Mouse (Mus musculus): Measurements from ENCODE around the gene Gatb. TPM values are rescaled to one million over a fixed set of nuclear protein-coding genes. Genes with fewer than 3 reads are reported as not detected.

The Gatb gene
- polyA plus RNA-seq, 1 experiment from 2014 or later = 24.0 TPM

GRCm38 (mm10) chr3:85635591-85635990, 61.7 kb downstream of the Gatb start:
- H3K4me2 ChIP-seq (ENCODE audit: low read length) = no peak overlapping the region
- no peaks in the 10 kb centered on the region for H3K36me3 ChIP-seq (ENCODE audit: control insufficient read depth, insufficient read depth)
- no peaks in the 10 kb centered on the region for H3K27me3 ChIP-seq (replicated peaks; ENCODE audit: control insufficient read depth, insufficient read depth, low read length)
- no peak overlapping the region for H3K9ac ChIP-seq (replicated peaks; ENCODE audit: low read depth, low read length)
- H3K9me3 ChIP-seq (ENCODE audit: control insufficient read depth, low read length) = no peaks in the 10 kb centered on the region
- WGBS = 96% methylated on average over 2 of the region's 2 CpGs
- no peak overlapping the region for H3K27ac ChIP-seq (ENCODE audit: low read length)
- ATAC-seq = no peak
- H3K4me1 ChIP-seq (replicated peaks; ENCODE audit: control insufficient read depth, insufficient read depth, low read length) = peaks cover 8% of the 10 kb centered on the region
- no peak overlapping the region for H3K4me3 ChIP-seq (replicated peaks; ENCODE audit: low read length)

DNA sequence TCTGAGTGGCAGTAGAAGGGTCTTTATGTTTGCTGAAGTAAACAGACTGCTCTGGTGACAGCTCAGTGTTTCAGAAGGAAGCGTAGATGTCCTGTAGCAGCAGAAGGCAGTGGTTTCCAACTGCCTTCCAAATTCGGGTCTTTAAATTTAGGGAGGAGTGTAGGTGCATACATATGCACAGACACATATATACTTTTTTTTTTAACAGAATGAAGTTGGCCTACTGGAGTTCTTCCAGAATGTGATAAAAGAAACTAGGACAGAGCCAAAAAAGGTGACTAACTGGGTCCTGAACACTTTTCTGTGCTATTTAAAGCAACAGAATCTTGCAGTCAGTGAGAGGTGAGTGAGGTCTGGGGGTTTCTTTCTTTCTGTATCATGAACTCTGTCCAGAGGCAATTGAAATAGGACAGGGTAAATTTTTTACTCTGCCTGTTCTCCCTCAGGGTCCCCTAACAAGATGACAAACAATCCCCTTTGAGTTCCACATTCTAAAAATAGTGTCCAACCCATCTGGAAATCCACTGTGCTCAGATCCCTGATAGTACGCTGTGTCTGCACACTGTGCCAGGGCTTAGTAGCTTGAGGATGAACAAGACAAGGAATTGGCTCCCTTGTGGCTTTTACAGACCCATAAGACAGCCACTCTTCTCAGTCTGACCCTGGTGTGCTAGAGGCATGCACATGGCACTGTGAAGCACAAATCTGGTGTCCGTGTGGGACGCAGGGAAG, 63.0 kb downstream of the Gatb start:
- H3K9ac ChIP-seq (replicated peaks; ENCODE audit: low read depth, low read length) = no peak overlapping the region
- 90% methylated on average over 5 of the region's 5 CpGs for WGBS
- H3K4me3 ChIP-seq (replicated peaks; ENCODE audit: low read length) = no peak overlapping the region
- no peak for ATAC-seq
- no peak overlapping the region for H3K4me2 ChIP-seq (ENCODE audit: low read length)
- no peaks in the 10 kb centered on the region for H3K27me3 ChIP-seq (replicated peaks; ENCODE audit: control insufficient read depth, insufficient read depth, low read length)
- H3K27ac ChIP-seq (ENCODE audit: low read length) = no peak overlapping the region
- H3K36me3 ChIP-seq (ENCODE audit: control insufficient read depth, insufficient read depth) = no peaks in the 10 kb centered on the region
- no peaks in the 10 kb centered on the region for H3K9me3 ChIP-seq (ENCODE audit: control insufficient read depth, low read length)
- peaks cover 8% of the 10 kb centered on the region for H3K4me1 ChIP-seq (replicated peaks; ENCODE audit: control insufficient read depth, insufficient read depth, low read length)

DNA sequence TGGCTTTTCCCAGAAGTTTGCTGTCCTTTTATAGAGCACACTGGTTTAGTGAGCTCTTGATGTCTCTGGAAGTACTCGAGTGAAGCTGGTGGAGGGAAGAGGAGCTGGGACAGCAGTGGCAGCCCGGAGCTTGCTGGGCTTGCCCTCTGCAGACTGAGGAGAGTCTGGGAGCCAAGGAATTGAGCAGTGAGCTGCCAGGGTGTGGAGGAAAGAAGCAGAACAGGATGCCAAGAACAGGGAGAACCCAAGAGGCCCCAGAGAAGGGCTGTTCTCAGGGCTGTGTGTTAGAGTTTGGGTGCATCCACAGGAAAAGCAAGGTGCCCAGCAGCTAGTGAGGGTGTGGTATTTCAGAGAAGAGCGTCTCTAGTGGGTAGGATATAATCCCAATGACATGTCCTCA, 67.8 kb downstream of the Gatb start:
- Histone ChIP-seq H3K9ac (replicated peaks; ENCODE audit: low read depth, low read length) (no peak overlapping the region), H3K36me3 (ENCODE audit: control insufficient read depth, insufficient read depth) (no peaks in the 10 kb centered on the region), H3K4me1 (replicated peaks; ENCODE audit: control insufficient read depth, insufficient read depth, low read length) (no peaks in the 10 kb centered on the region), H3K9me3 (ENCODE audit: control insufficient read depth, low read length) (no peaks in the 10 kb centered on the region), H3K4me2 (ENCODE audit: low read length) (no peak overlapping the region), H3K27ac (ENCODE audit: low read length) (no peak overlapping the region), H3K27me3 (replicated peaks; ENCODE audit: control insufficient read depth, insufficient read depth, low read length) (no peaks in the 10 kb centered on the region), H3K4me3 (replicated peaks; ENCODE audit: low read length) (no peak overlapping the region)
- WGBS = 86% methylated on average over 3 of the region's 3 CpGs
- no peak for ATAC-seq

DNA sequence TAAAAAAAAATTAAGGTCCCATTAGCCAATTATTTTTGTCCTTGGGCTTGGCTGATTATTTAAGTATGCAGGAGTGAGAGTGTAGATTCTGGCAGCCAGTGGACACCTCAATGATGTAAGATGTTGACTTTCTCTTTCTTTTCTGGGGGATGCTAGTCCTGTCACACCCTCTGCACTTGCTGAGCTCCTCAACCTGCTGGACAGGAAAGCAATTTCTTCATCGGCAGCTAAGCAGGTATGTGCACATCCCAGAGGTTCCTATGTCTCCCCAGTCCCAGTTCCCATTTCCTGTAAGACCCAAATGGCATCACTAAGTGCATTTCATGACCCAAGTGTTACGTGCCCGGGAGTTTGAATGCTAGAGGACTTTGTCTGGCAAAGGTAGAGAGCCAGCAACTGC, 70.9 kb downstream of the Gatb start:
- 90% methylated on average over 3 of the region's 3 CpGs for WGBS
- H3K27ac ChIP-seq (ENCODE audit: low read length) = no peak overlapping the region

GRCm38 (mm10) chr3:85645517-85646004, 71.6 kb downstream of the Gatb start:
- no peaks in the 10 kb centered on the region for H3K27me3 ChIP-seq (replicated peaks; ENCODE audit: control insufficient read depth, insufficient read depth, low read length)
- no peak for ATAC-seq
- no peak overlapping the region for H3K4me2 ChIP-seq (ENCODE audit: low read length)
- H3K36me3 ChIP-seq (ENCODE audit: control insufficient read depth, insufficient read depth) = no peaks in the 10 kb centered on the region
- no peaks in the 10 kb centered on the region for H3K9me3 ChIP-seq (ENCODE audit: control insufficient read depth, low read length)
- no peak overlapping the region for H3K27ac ChIP-seq (ENCODE audit: low read length)
- no peak overlapping the region for H3K9ac ChIP-seq (replicated peaks; ENCODE audit: low read depth, low read length)
- H3K4me3 ChIP-seq (replicated peaks; ENCODE audit: low read length) = no peak overlapping the region
- 83% methylated on average over 7 of the region's 7 CpGs for WGBS
- H3K4me1 ChIP-seq (replicated peaks; ENCODE audit: control insufficient read depth, insufficient read depth, low read length) = no peaks in the 10 kb centered on the region

More for the DNA sequence above, 70.9 kb downstream of the Gatb start:
- Histone ChIP-seq H3K27me3 (replicated peaks; ENCODE audit: control insufficient read depth, insufficient read depth, low read length) (no peaks in the 10 kb centered on the region), H3K4me2 (ENCODE audit: low read length) (no peak overlapping the region), H3K36me3 (ENCODE audit: control insufficient read depth, insufficient read depth) (no peaks in the 10 kb centered on the region), H3K9me3 (ENCODE audit: control insufficient read depth, low read length) (no peaks in the 10 kb centered on the region), H3K9ac (replicated peaks; ENCODE audit: low read depth, low read length) (no peak overlapping the region), H3K4me3 (replicated peaks; ENCODE audit: low read length) (no peak overlapping the region), H3K4me1 (replicated peaks; ENCODE audit: control insufficient read depth, insufficient read depth, low read length) (no peaks in the 10 kb centered on the region)
- no peak for ATAC-seq

DNA sequence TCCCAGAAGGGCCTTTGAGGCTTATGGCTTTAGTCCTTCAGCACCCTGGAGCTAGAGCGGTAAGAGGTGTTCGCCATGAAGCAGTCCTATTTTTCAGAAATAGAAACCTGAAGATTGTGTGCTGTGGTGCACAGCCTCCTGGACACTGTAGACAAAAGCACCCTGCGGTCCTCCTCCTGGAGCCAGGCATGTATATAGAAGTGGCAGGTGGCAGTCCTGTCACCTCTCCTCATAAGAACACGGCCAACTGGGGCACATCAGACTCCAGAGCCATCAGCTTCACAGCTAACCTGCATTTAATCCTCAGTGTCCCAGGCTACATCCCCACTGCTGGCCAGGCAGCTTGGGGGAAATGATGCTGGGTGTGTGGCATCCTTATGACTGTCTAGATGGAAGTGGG, 75.3 kb downstream of the Gatb start:
- H3K9ac ChIP-seq (replicated peaks; ENCODE audit: low read depth, low read length) = no peak overlapping the region
- H3K4me3 ChIP-seq (replicated peaks; ENCODE audit: low read length) = no peak overlapping the region
- no peaks in the 10 kb centered on the region for H3K36me3 ChIP-seq (ENCODE audit: control insufficient read depth, insufficient read depth)
- no peak overlapping the region for H3K27ac ChIP-seq (ENCODE audit: low read length)
- no peak for ATAC-seq
- 89% methylated on average over 4 of the region's 4 CpGs for WGBS
- H3K4me1 ChIP-seq (replicated peaks; ENCODE audit: control insufficient read depth, insufficient read depth, low read length) = peaks cover 9% of the 10 kb centered on the region
- H3K27me3 ChIP-seq (replicated peaks; ENCODE audit: control insufficient read depth, insufficient read depth, low read length) = no peaks in the 10 kb centered on the region
- H3K9me3 ChIP-seq (ENCODE audit: control insufficient read depth, low read length) = no peaks in the 10 kb centered on the region
- H3K4me2 ChIP-seq (ENCODE audit: low read length) = no peak overlapping the region

GRCm38 (mm10) chr3:85652727-85653665, 79.1 kb downstream of the Gatb start:
- no peaks in the 10 kb centered on the region for H3K36me3 ChIP-seq (ENCODE audit: control insufficient read depth, insufficient read depth)
- no peak overlapping the region for H3K4me2 ChIP-seq (ENCODE audit: low read length)
- H3K9ac ChIP-seq (replicated peaks; ENCODE audit: low read depth, low read length) = no peak overlapping the region
- ATAC-seq = peak; percentile 45
- peak overlapping the region; percentile 57 for H3K27ac ChIP-seq (ENCODE audit: low read length)
- 76% methylated on average over 4 of the region's 4 CpGs for WGBS
- no peak overlapping the region for H3K4me3 ChIP-seq (replicated peaks; ENCODE audit: low read length)
- H3K4me1 ChIP-seq (replicated peaks; ENCODE audit: control insufficient read depth, insufficient read depth, low read length) = peaks cover 9% of the 10 kb centered on the region
- H3K27me3 ChIP-seq (replicated peaks; ENCODE audit: control insufficient read depth, insufficient read depth, low read length) = no peaks in the 10 kb centered on the region
- H3K9me3 ChIP-seq (ENCODE audit: control insufficient read depth, low read length) = no peaks in the 10 kb centered on the region

DNA sequence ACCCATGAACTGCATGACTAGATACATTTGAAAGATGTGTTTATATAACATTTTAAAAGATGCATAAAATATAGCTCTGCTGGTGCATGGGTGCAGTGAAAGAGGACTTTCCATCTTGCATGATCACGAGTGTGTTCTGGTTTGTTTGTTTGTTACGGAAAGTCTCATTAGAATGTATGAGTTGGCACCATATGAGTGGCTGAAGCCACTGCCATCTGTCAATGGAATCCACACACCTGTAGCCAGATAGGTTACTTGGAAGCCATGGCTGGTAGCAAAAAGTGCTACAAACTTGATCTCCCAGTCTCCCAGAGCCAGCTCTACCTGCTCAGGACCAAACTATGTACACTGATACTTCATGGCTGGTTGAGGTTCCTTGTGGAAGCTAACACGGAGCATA, 81.6 kb downstream of the Gatb start:
- ATAC-seq = no peak
- H3K9me3 ChIP-seq (ENCODE audit: control insufficient read depth, low read length) = no peaks in the 10 kb centered on the region
- no peak overlapping the region for H3K9ac ChIP-seq (replicated peaks; ENCODE audit: low read depth, low read length)
- 85% methylated on average over 3 of the region's 3 CpGs for WGBS
- peaks cover 9% of the 10 kb centered on the region for H3K4me1 ChIP-seq (replicated peaks; ENCODE audit: control insufficient read depth, insufficient read depth, low read length)
- H3K36me3 ChIP-seq (ENCODE audit: control insufficient read depth, insufficient read depth) = no peaks in the 10 kb centered on the region
- no peaks in the 10 kb centered on the region for H3K27me3 ChIP-seq (replicated peaks; ENCODE audit: control insufficient read depth, insufficient read depth, low read length)
- no peak overlapping the region for H3K4me3 ChIP-seq (replicated peaks; ENCODE audit: low read length)
- H3K27ac ChIP-seq (ENCODE audit: low read length) = no peak overlapping the region
- H3K4me2 ChIP-seq (ENCODE audit: low read length) = no peak overlapping the region

GRCm38 (mm10) chr3:85659681-85660080, 85.8 kb downstream of the Gatb start:
- H3K27me3 ChIP-seq (replicated peaks; ENCODE audit: control insufficient read depth, insufficient read depth, low read length) = no peaks in the 10 kb centered on the region
- no peak for ATAC-seq
- H3K4me3 ChIP-seq (replicated peaks; ENCODE audit: low read length) = no peak overlapping the region
- H3K4me1 ChIP-seq (replicated peaks; ENCODE audit: control insufficient read depth, insufficient read depth, low read length) = peaks cover 10% of the 10 kb centered on the region
- no peak overlapping the region for H3K9ac ChIP-seq (replicated peaks; ENCODE audit: low read depth, low read length)
- no peaks in the 10 kb centered on the region for H3K36me3 ChIP-seq (ENCODE audit: control insufficient read depth, insufficient read depth)
- H3K4me2 ChIP-seq (ENCODE audit: low read length) = no peak overlapping the region
- no peak overlapping the region for H3K27ac ChIP-seq (ENCODE audit: low read length)
- WGBS = 86% methylated on average over 7 of the region's 7 CpGs
- H3K9me3 ChIP-seq (ENCODE audit: control insufficient read depth, low read length) = no peaks in the 10 kb centered on the region

Data from forebrain, embryonic 16.5 days (tissue).